Mouse (Mus musculus) C2C12 (cell line): Measurements from ENCODE around the gene Galns.

ENCODE experiments used
- CEBPB ChIP-seq: IDR thresholded peaks from one replicate; pipeline ENCODE4 v1.6.1; 2011; ENCODE audit warnings: low read depth, mild to moderate bottlenecking, control low read depth, moderate library complexity
- CTCF ChIP-seq: IDR thresholded peaks from one replicate; pipeline ENCODE4 v1.5.1; 2011; ENCODE audit not compliant: control insufficient read depth, insufficient read depth, insufficient read length
- FOSL1 ChIP-seq: IDR thresholded peaks from one replicate; pipeline ENCODE4 v1.8.0; 2011; ENCODE audit warnings: mild to moderate bottlenecking, low read length; ENCODE audit not compliant: poor library complexity, insufficient read depth, severe bottlenecking
- MAX ChIP-seq: IDR thresholded peaks from one replicate; pipeline ENCODE4 v1.6.1; 2011; ENCODE audit warnings: mild to moderate bottlenecking, control low read depth
- MYOD1 ChIP-seq: IDR thresholded peaks from one replicate; pipeline ENCODE4 v1.6.1; 2011; ENCODE audit warnings: low read depth; ENCODE audit not compliant: control insufficient read depth, insufficient read length
- MYOG ChIP-seq: IDR thresholded peaks from one replicate; pipeline ENCODE4 v1.6.1; 2011; ENCODE audit not compliant: control insufficient read depth, insufficient read length; ENCODE audit errors: extremely low read depth
- USF1 ChIP-seq: IDR thresholded peaks from one replicate; pipeline ENCODE4 v1.6.1; 2011; ENCODE audit warnings: low read depth, mild to moderate bottlenecking, control low read depth, moderate library complexity

GRCm38 (mm10) chr8:122604640-122605039, 6.6 kb downstream of the Galns start:
- TF ChIP-seq CTCF (no peak), MYOD1 (no peak), USF1 (no peak), MAX (no peak), CEBPB (no peak), MYOG (no peak), FOSL1 (no peak)
